ENCODE assay signal across 8 mouse cellular contexts in the genomic region with DNA sequence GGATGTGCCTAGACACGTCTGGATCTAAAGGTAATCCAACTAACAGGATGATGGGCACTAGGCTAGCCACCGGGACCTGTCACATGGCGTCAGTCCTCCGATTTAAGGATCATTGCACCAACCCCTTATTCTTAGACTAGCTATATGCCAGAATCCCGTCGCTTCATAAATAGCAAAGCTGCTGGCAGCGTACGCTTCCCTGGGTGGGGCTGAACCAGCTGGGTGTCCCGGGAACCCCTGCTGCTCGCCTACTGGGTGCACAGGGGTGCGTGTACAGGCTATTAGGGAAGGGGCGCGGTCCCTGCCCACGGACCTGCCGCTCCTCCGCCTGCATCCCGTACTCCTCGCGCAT. TPM values are rescaled to one million over a fixed set of nuclear protein-coding genes. Genes with fewer than 3 reads are reported as not detected.
DNase-seq lines count a peak whose midpoint lies in the region; ATAC-seq lines count a peak whose summit lies in the region.

No protein-coding gene starts in this region.

- H3K27ac ChIP-seq in kidney, embryonic 14.5 days (ENCODE audit: low read depth, low read length), result no peak overlapping the region
- no peak overlapping the region for H3K27ac ChIP-seq in embryonic facial prominence, embryonic 11.5 days (replicated peaks; ENCODE audit: low read depth, low read length)
- H3K27ac ChIP-seq in hindbrain, embryonic 13.5 days, result peak overlapping the region; percentile 80
- H3K27ac ChIP-seq in midbrain, embryonic 13.5 days, result peak overlapping the region; percentile 76

- peaks cover 14% of the 10 kb centered on the region for H3K27me3 ChIP-seq in kidney, embryonic 14.5 days (ENCODE audit: control insufficient read depth, insufficient read depth, low read length)
- peaks cover 6% of the 10 kb centered on the region for H3K27me3 ChIP-seq in embryonic facial prominence, embryonic 11.5 days (ENCODE audit: control insufficient read depth, insufficient read depth, low read length)
- H3K27me3 ChIP-seq in hindbrain, embryonic 13.5 days, result peaks cover 24% of the 10 kb centered on the region
- H3K27me3 ChIP-seq in midbrain, embryonic 13.5 days, result peaks cover 25% of the 10 kb centered on the region

- peak overlapping the region; percentile 50 for H3K4me3 ChIP-seq in kidney, embryonic 14.5 days (ENCODE audit: low read length)
- peak overlapping the region; percentile 43 for H3K4me3 ChIP-seq in embryonic facial prominence, embryonic 11.5 days (ENCODE audit: low read depth, low read length)
- peak overlapping the region; percentile 64 for H3K4me3 ChIP-seq in hindbrain, embryonic 13.5 days
- peak overlapping the region; percentile 62 for H3K4me3 ChIP-seq in midbrain, embryonic 13.5 days (replicated peaks)

- WGBS in kidney, embryonic 14.5 days, result 2% methylated on average over 19 of the region's 19 CpGs
- under 1% methylated on average over 19 of the region's 19 CpGs for WGBS in embryonic facial prominence, embryonic 11.5 days
- 2% methylated on average over 19 of the region's 19 CpGs for WGBS in hindbrain, embryonic 13.5 days
- WGBS in midbrain, embryonic 13.5 days, result 0% methylated on average over 19 of the region's 19 CpGs

- DNase-seq in kidney, postnatal 14 days, result no peak
- no peak for DNase-seq in embryonic facial prominence, embryonic 11.5 days (ENCODE audit: low spot score)
- DNase-seq in ovary, postnatal 10 days (ENCODE audit: low spot score), result no peak
- DNase-seq in thymus, adult 18-20 months, result no peak

- H3K9me3 ChIP-seq in kidney, embryonic 14.5 days (ENCODE audit: control insufficient read depth, low read length), result no peaks in the 10 kb centered on the region
- H3K9me3 ChIP-seq in embryonic facial prominence, embryonic 11.5 days (replicated peaks; ENCODE audit: control insufficient read depth, low read length), result no peaks in the 10 kb centered on the region
- H3K9me3 ChIP-seq in hindbrain, embryonic 13.5 days, result no peaks in the 10 kb centered on the region
- no peaks in the 10 kb centered on the region for H3K9me3 ChIP-seq in midbrain, embryonic 13.5 days

- 0 out of 2 replicates have a peak, but pooled peaks cover 4% of the 10 kb centered on the region for H3K4me1 ChIP-seq in kidney, embryonic 14.5 days (ENCODE audit: control insufficient read depth, insufficient read depth, low read length)
- H3K4me1 ChIP-seq in embryonic facial prominence, embryonic 11.5 days (ENCODE audit: control insufficient read depth, insufficient read depth, low read length), result 0 out of 2 replicates have a peak, but pooled peaks cover 2% of the 10 kb centered on the region
- peaks cover 18% of the 10 kb centered on the region for H3K4me1 ChIP-seq in hindbrain, embryonic 13.5 days (replicated peaks)
- peaks cover 13% of the 10 kb centered on the region for H3K4me1 ChIP-seq in midbrain, embryonic 13.5 days (replicated peaks)

- peak overlapping the region; percentile 47 for H3K9ac ChIP-seq in kidney, embryonic 14.5 days (ENCODE audit: low read depth, low read length)
- peak overlapping the region; percentile 63 for H3K9ac ChIP-seq in embryonic facial prominence, embryonic 11.5 days (replicated peaks; ENCODE audit: low read length)
- H3K9ac ChIP-seq in hindbrain, embryonic 13.5 days, result peak overlapping the region; percentile 77
- peak overlapping the region; percentile 73 for H3K9ac ChIP-seq in midbrain, embryonic 13.5 days (replicated peaks)

- no peaks in the 10 kb centered on the region for H3K36me3 ChIP-seq in kidney, embryonic 14.5 days (ENCODE audit: control insufficient read depth, insufficient read depth, low read length)
- no peaks in the 10 kb centered on the region for H3K36me3 ChIP-seq in embryonic facial prominence, embryonic 11.5 days (replicated peaks; ENCODE audit: control insufficient read depth, insufficient read depth, low read depth, low read length)
- H3K36me3 ChIP-seq in hindbrain, embryonic 13.5 days, result no peaks in the 10 kb centered on the region
- no peaks in the 10 kb centered on the region for H3K36me3 ChIP-seq in midbrain, embryonic 13.5 days

- ATAC-seq in kidney, embryonic 14.5 days (ENCODE audit: low FRiP score, low TSS enrichment), result no peak
- 0 out of 2 replicates have a peak, but pooled peaks have one; percentile 4 for ATAC-seq in embryonic facial prominence, embryonic 11.5 days (replicated peaks; ENCODE audit: insufficient number of reproducible peaks, low FRiP score, low TSS enrichment, low read depth)
- no peak for ATAC-seq in hindbrain, embryonic 13.5 days (ENCODE audit: low FRiP score)
- ATAC-seq in midbrain, embryonic 13.5 days, result no peak; the same call in 1 of the 2 replicates
- no peak for ATAC-seq in megakaryocyte-erythroid progenitor cell, adult 5-6 weeks (replicated peaks; ENCODE audit: low FRiP score, low TSS enrichment, poor library complexity, severe bottlenecking)

- peak overlapping the region; percentile 97 for H3K4me2 ChIP-seq in kidney, embryonic 14.5 days (replicated peaks; ENCODE audit: low read depth, low read length)
- peak overlapping the region; percentile 93 for H3K4me2 ChIP-seq in embryonic facial prominence, embryonic 11.5 days (ENCODE audit: low read depth, low read length)
- peak overlapping the region; percentile 98 for H3K4me2 ChIP-seq in hindbrain, embryonic 13.5 days
- H3K4me2 ChIP-seq in midbrain, embryonic 13.5 days (replicated peaks), result peak overlapping the region; percentile 95

RNA-seq across cellular contexts. Expression of a gene that starts 1.1 kb away (rescaled TPM):
- 0.70 and 1.3 TPM in 2 replicates for polyA plus RNA-seq in kidney, embryonic 14.5 days (2014; fragmentation: Nextera tagmentation; extraction: Ambion mirVana)
- polyA plus RNA-seq in embryonic facial prominence, embryonic 11.5 days (2014; fragmentation: Nextera tagmentation; extraction: Ambion mirVana), result 1.3 and 1.9 TPM in 2 replicates
- 5.2 and 7.0 TPM in 2 replicates for polyA plus RNA-seq in hindbrain, embryonic 13.5 days (2015; fragmentation: Nextera tagmentation; extraction: Ambion mirVana)
- polyA plus RNA-seq in midbrain, embryonic 13.5 days (2015; fragmentation: Nextera tagmentation; extraction: Ambion mirVana), result 2.6 and 2.8 TPM in 2 replicates
- total RNA-seq in megakaryocyte-erythroid progenitor cell, adult 5-6 weeks (2014; fragmentation: Nextera tagmentation), result not detected in 2 replicates
- 0.52 TPM in 1 of 2 replicates, not detected in the other for total RNA-seq in megakaryocyte-erythroid progenitor cell, adult 5-6 weeks (2017)

Comparison
In these comparisons a context has a peak if more than half of its experiments do, and no peak if none do; other contexts are left out.
1. H3K27ac ChIP-seq: peak in hindbrain, embryonic 13.5 days (single experiment) and midbrain, embryonic 13.5 days (single experiment); none in kidney, embryonic 14.5 days (single experiment) and embryonic facial prominence, embryonic 11.5 days (single experiment).
2. Peak in every context shown above with its lines, with median percentiles within 50 percentile points of each other: H3K4me2 ChIP-seq, H3K4me3 ChIP-seq and H3K9ac ChIP-seq.